Mouse (Mus musculus): Measurements from ENCODE around the gene Eps8l2.

GRCm38 (mm10) chr7:141315974-141316373 is 22.7 kb upstream of the Eps8l2 start:
- TF ChIP-seq TAL1 (conservative IDR thresholded peaks at IDR 0.05; ENCODE audit: low read depth, low read length) (no peak), CTCF (IDR thresholded peaks at IDR 0.05; ENCODE audit: low read depth, low read length) (no peak)
